Mouse (Mus musculus): Measurements from ENCODE around the gene Chst11. TPM values are rescaled to one million over a fixed set of nuclear protein-coding genes. Genes with fewer than 3 reads are reported as not detected.

Chst11 gene
- polyA plus RNA-seq, 1 experiment from 2014 or later = 4.4 TPM

DNA sequence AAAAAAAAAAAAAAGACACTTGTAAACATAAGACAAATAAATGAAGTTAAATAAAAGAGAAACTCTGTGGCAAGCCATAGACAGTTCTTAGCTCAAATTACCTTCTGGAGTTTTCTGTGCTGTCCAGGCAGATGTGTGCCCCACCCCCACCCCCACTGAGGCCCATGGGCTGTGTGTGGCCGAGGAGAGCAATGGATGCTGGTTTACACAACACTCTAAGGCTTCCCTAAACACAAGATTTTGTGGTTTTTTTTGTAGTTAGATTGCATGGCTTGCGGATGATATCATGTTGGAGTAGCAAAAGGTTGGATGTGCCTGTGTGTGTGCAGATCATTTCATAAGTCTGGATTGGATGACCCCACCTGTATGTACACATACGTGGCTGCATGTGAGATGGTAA lies 235.5 kb downstream of the Chst11 start:
- no peak overlapping the region for H3K27ac ChIP-seq (replicated peaks; ENCODE audit: low read depth, low read length)
- no peaks in the 10 kb centered on the region for H3K36me3 ChIP-seq (ENCODE audit: control insufficient read depth, insufficient read depth, low read length)
- 73% methylated on average over 3 of the region's 3 CpGs for WGBS
- no peak overlapping the region for H3K4me2 ChIP-seq (ENCODE audit: low read depth, low read length)
- H3K4me1 ChIP-seq (ENCODE audit: control insufficient read depth, insufficient read depth, low read length) = no peaks in the 10 kb centered on the region
- ATAC-seq (ENCODE audit: low read depth) = no peak
- DNase-seq (ENCODE audit: low spot score) = no peak
- no peaks in the 10 kb centered on the region for H3K9me3 ChIP-seq (ENCODE audit: control insufficient read depth, low read length)
- H3K4me3 ChIP-seq (ENCODE audit: low read depth, low read length) = no peak overlapping the region
- no peak overlapping the region for H3K9ac ChIP-seq (ENCODE audit: low read depth, low read length)
- H3K27me3 ChIP-seq (replicated peaks; ENCODE audit: control insufficient read depth, insufficient read depth, low read length) = no peaks in the 10 kb centered on the region

- Histone ChIP-seq H3K27ac (replicated peaks; ENCODE audit: low read depth, low read length) (no peak overlapping the region), H3K4me2 (ENCODE audit: low read depth, low read length) (no peak overlapping the region), H3K9ac (ENCODE audit: low read depth, low read length) (no peak overlapping the region), H3K36me3 (ENCODE audit: control insufficient read depth, insufficient read depth, low read length) (no peaks in the 10 kb centered on the region), H3K9me3 (ENCODE audit: control insufficient read depth, low read length) (no peaks in the 10 kb centered on the region), H3K27me3 (replicated peaks; ENCODE audit: control insufficient read depth, insufficient read depth, low read length) (no peaks in the 10 kb centered on the region), H3K4me1 (ENCODE audit: control insufficient read depth, insufficient read depth, low read length) (no peaks in the 10 kb centered on the region), H3K4me3 (ENCODE audit: low read depth, low read length) (no peak overlapping the region)
- ATAC-seq (ENCODE audit: low read depth) (no peak), DNase-seq (ENCODE audit: low spot score) (no peak)
- 37% methylated on average over 3 of the region's 3 CpGs for WGBS
Measured at GRCm38 (mm10) chr10:83224999-83225398, 239.7 kb downstream of the Chst11 start.

DNA sequence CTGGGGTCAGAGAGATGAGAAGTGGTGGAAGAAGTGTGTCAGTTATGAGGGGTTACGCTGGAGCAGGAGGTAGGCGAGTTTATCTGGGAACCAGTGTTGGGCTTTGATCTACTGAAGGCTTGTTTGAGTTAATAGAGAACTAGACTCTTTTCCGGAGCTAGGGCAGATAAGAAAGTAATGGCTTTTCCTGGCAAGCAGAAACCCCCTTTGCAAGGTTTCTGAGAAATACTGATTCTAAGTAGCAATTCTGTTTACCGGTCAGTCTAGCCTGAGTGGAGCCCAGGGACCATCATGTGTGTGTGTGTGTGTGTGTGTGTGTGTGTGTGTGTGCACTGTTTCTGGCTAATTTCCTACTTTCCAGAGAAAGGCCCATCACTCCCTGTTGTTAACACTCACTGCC lies 243.3 kb downstream of the Chst11 start:
- 83% methylated on average over 4 of the region's 4 CpGs for WGBS
- H3K9ac ChIP-seq (ENCODE audit: low read depth, low read length) = no peak overlapping the region
- DNase-seq (ENCODE audit: low spot score) (no peak), ATAC-seq (ENCODE audit: low read depth) (no peak)
- H3K4me3 ChIP-seq (ENCODE audit: low read depth, low read length) = no peak overlapping the region
- H3K36me3 ChIP-seq (ENCODE audit: control insufficient read depth, insufficient read depth, low read length) = no peaks in the 10 kb centered on the region
- no peaks in the 10 kb centered on the region for H3K9me3 ChIP-seq (ENCODE audit: control insufficient read depth, low read length)
- H3K27ac ChIP-seq (replicated peaks; ENCODE audit: low read depth, low read length) = no peak overlapping the region
- H3K4me1 ChIP-seq (ENCODE audit: control insufficient read depth, insufficient read depth, low read length) = no peaks in the 10 kb centered on the region
- no peak overlapping the region for H3K4me2 ChIP-seq (ENCODE audit: low read depth, low read length)
- no peaks in the 10 kb centered on the region for H3K27me3 ChIP-seq (replicated peaks; ENCODE audit: control insufficient read depth, insufficient read depth, low read length)

DNA sequence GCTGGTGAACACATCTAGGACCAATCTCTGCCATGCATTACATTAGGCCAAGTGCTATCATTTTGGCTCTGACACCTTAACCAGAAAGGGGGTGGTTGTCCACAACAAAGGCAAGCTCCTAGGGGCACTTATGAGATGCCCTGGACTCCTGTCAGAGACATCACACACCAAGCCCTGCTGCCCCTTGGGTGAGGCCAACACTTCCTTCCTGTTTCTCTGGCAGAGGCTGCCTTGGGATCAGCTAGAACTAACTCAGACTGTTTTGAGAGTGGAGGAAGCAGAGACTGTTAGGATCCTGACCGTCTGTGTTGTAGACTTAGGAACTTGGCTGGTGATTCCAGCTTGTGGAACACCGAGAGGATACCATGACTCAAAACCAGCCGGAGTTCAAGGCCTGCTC lies 248.7 kb downstream of the Chst11 start:
- Histone ChIP-seq H3K27me3 (replicated peaks; ENCODE audit: control insufficient read depth, insufficient read depth, low read length) (no peaks in the 10 kb centered on the region), H3K27ac (replicated peaks; ENCODE audit: low read depth, low read length) (no peak overlapping the region), H3K36me3 (ENCODE audit: control insufficient read depth, insufficient read depth, low read length) (no peaks in the 10 kb centered on the region), H3K4me3 (ENCODE audit: low read depth, low read length) (no peak overlapping the region), H3K4me2 (ENCODE audit: low read depth, low read length) (no peak overlapping the region), H3K9ac (ENCODE audit: low read depth, low read length) (no peak overlapping the region), H3K4me1 (ENCODE audit: control insufficient read depth, insufficient read depth, low read length) (peaks cover 10% of the 10 kb centered on the region), H3K9me3 (ENCODE audit: control insufficient read depth, low read length) (no peaks in the 10 kb centered on the region)
- no peak for DNase-seq (ENCODE audit: low spot score)
- ATAC-seq (ENCODE audit: low read depth) = no peak
- WGBS = 81% methylated on average over 3 of the region's 3 CpGs

GRCm38 (mm10) chr10:83234391-83234790 lies 249.1 kb downstream of the Chst11 start:
- no peaks in the 10 kb centered on the region for H3K36me3 ChIP-seq (ENCODE audit: control insufficient read depth, insufficient read depth, low read length)
- no peak overlapping the region for H3K4me3 ChIP-seq (ENCODE audit: low read depth, low read length)
- H3K27me3 ChIP-seq (replicated peaks; ENCODE audit: control insufficient read depth, insufficient read depth, low read length) = no peaks in the 10 kb centered on the region
- ATAC-seq (ENCODE audit: low read depth) (no peak), DNase-seq (ENCODE audit: low spot score) (no peak)
- H3K9me3 ChIP-seq (ENCODE audit: control insufficient read depth, low read length) = no peaks in the 10 kb centered on the region
- H3K9ac ChIP-seq (ENCODE audit: low read depth, low read length) = no peak overlapping the region
- H3K27ac ChIP-seq (replicated peaks; ENCODE audit: low read depth, low read length) = no peak overlapping the region
- H3K4me2 ChIP-seq (ENCODE audit: low read depth, low read length) = no peak overlapping the region
- peaks cover 10% of the 10 kb centered on the region for H3K4me1 ChIP-seq (ENCODE audit: control insufficient read depth, insufficient read depth, low read length)
- WGBS = 58% methylated on average over 4 of the region's 4 CpGs

DNA sequence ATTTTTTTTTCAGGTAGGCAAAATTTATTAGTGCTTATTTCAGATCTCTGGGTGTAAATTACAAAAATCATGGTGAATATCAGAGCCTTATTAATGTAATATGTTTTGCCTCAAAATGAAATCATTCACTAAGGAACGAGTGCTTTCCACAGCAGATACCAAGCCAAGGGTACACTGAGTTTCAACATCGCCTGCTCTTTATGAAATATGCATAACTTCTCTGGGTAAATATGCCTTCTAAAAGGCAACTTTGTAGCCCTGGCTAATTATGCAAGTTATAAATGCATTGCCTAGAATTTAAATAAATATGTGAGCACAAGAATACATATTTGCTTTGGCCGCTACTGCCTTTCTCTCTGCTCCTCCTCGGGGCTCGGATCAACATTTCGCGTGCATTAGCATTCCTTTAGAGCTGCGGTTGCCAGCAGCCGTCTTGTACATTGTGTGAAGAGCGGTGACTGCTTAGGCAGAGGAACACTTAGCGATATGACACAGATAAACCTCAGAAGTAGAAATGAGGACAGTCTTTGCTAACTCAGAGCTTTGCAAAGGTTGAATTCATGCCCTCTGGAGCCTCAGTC lies 256.9 kb downstream of the Chst11 start:
- Histone ChIP-seq H3K4me3 (ENCODE audit: low read depth, low read length) (no peak overlapping the region), H3K36me3 (ENCODE audit: control insufficient read depth, insufficient read depth, low read length) (no peaks in the 10 kb centered on the region), H3K4me2 (ENCODE audit: low read depth, low read length) (no peak overlapping the region), H3K4me1 (ENCODE audit: control insufficient read depth, insufficient read depth, low read length) (peaks cover 7% of the 10 kb centered on the region; the same call in 1 of the 2 replicates), H3K9me3 (ENCODE audit: control insufficient read depth, low read length) (no peaks in the 10 kb centered on the region), H3K9ac (ENCODE audit: low read depth, low read length) (no peak overlapping the region), H3K27me3 (replicated peaks; ENCODE audit: control insufficient read depth, insufficient read depth, low read length) (no peaks in the 10 kb centered on the region), H3K27ac (replicated peaks; ENCODE audit: low read depth, low read length) (no peak overlapping the region)
- 40% methylated on average over 11 of the region's 11 CpGs for WGBS
- DNase-seq (ENCODE audit: low spot score) (peak; percentile 78), ATAC-seq (ENCODE audit: low read depth) (0 out of 2 replicates have a peak, but pooled peaks have one; percentile 26)

DNA sequence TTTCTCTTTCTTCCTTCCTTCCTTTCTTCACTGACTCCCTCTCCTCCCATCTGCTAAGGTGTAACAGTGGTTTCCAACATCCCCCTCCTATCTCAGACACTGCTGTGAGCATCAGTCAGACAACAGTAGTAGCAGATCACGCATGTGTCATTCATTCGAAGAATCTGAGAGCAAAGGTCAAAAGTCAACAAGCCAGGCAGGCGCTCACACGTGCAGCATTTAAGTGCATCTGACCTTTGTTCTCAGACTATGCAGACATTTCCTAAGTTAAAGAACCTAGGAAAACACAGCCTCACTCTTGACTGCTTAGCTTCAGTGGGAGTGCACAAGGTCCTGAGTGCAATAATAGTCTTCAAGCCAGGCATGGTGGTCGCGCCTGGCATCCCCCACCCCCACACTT lies 258.8 kb downstream of the Chst11 start:
- Histone ChIP-seq H3K27ac (replicated peaks; ENCODE audit: low read depth, low read length) (no peak overlapping the region), H3K27me3 (replicated peaks; ENCODE audit: control insufficient read depth, insufficient read depth, low read length) (no peaks in the 10 kb centered on the region), H3K4me1 (ENCODE audit: control insufficient read depth, insufficient read depth, low read length) (peaks cover 7% of the 10 kb centered on the region; the same call in 1 of the 2 replicates), H3K36me3 (ENCODE audit: control insufficient read depth, insufficient read depth, low read length) (no peaks in the 10 kb centered on the region), H3K4me3 (ENCODE audit: low read depth, low read length) (no peak overlapping the region), H3K4me2 (ENCODE audit: low read depth, low read length) (no peak overlapping the region), H3K9ac (ENCODE audit: low read depth, low read length) (no peak overlapping the region), H3K9me3 (ENCODE audit: control insufficient read depth, low read length) (no peaks in the 10 kb centered on the region)
- WGBS = 32% methylated on average over 6 of the region's 6 CpGs
- no peak for ATAC-seq (ENCODE audit: low read depth)
- DNase-seq (ENCODE audit: low spot score) = no peak

Other genes starting within 250 kb of the Chst11 start
- 41.8 and 45.7 TPM in 2 replicates for gene Nfyb, start 221.4 kb upstream of the Chst11 start, polyA plus RNA-seq (2014; fragmentation: Nextera tagmentation; extraction: Ambion mirVana)
- 85.0 and 98.9 TPM in 2 replicates for gene Txnrd1, start 151.5 kb upstream of the Chst11 start, polyA plus RNA-seq (2014; fragmentation: Nextera tagmentation; extraction: Ambion mirVana)
- gene Eid3, start 118.9 kb upstream of the Chst11 start, polyA plus RNA-seq (2014; fragmentation: Nextera tagmentation; extraction: Ambion mirVana) = 0.26 and 0.81 TPM in 2 replicates